Mouse (Mus musculus) G1E (cell line): ENCODE results near the gene Lrrc1.

Experiments
- CTCF ChIP-seq: IDR thresholded peaks from 2 replicates; pipeline ENCODE4 v1.5.1; 2012; ENCODE audit warnings: low read depth, low read length, inconsistent platforms, mixed read lengths
- TAL1 ChIP-seq: conservative IDR thresholded peaks from 2 replicates; pipeline ENCODE4 v1.6.1; 2012; ENCODE audit warnings: low read depth, low read length, inconsistent platforms, mixed read lengths

DNA sequence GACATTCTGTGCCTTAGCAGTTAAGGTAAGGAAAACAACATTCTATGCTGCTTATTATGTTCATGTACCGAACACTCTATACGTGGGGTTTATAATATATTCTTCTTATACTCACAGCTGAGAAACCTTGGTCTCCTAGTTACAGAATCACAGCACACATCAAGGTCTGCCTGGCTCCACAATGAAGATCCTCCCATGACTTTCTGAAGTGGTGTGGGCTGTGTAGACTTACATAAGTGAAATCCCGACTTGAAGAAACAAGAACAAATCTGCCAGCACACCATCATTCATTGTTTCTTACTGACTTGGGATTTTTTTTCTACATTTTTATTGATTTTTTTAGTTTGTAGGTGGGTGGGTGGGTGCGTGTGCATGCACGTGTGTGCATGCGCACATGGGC is 40.1 kb upstream of the Lrrc1 start:
- TF ChIP-seq CTCF (no peak), TAL1 (no peak)
